Mouse (Mus musculus) adrenal gland, adult 10 weeks (tissue): ENCODE results near the gene Slc34a1. TPM values are rescaled to one million over a fixed set of nuclear protein-coding genes. Genes with fewer than 3 reads are reported as not detected.

Experiments used
- polyA plus RNA-seq: library from polyadenylated mRNA; stranded (reverse); fragments of 350-450 nt; fragmentation: Illumina TruSeq; extraction: RNeasy Lipid Tissue Mini Kit (QIAGEN cat#74804); gene quantifications from one replicate; pipeline ENCODE4 v1.2.3, GENCODE M21; 2014; ENCODE audit warnings: low read depth, low replicate concordance

The Slc34a1 gene
- not detected for polyA plus RNA-seq

GRCm38 (mm10) chr13:55398088-55398487, at the start of gene Slc34a1:
Gene Slc34a1, plus strand, starts transcription at chr13:55398187.

GRCm38 (mm10) chr13:55362453-55363060, 35.4 kb upstream of the Slc34a1 start, which contains the start of gene Lman2:
Gene Lman2, minus strand, starts transcription at chr13:55362783.

GRCm38 (mm10) chr13:55369531-55370114, 28.4 kb upstream of the Slc34a1 start, which contains the start of gene Rgs14:
Gene Rgs14, plus strand, starts transcription at chr13:55369732.

GRCm38 (mm10) chr13:55414743-55415380, 16.9 kb downstream of the Slc34a1 start, which contains the start of gene Pfn3:
Gene Pfn3, minus strand, starts transcription at chr13:55415232.

GRCm38 (mm10) chr13:55426613-55427012, 28.6 kb downstream of the Slc34a1 start, which contains the start of gene F12:
Gene F12, minus strand, starts transcription at chr13:55426793.

GRCm38 (mm10) chr13:55444937-55445315, 46.9 kb downstream of the Slc34a1 start, which contains the start of gene Grk6:
Gene Grk6, plus strand, starts transcription at chr13:55445072.

GRCm38 (mm10) chr13:55464027-55464884, 66.3 kb downstream of the Slc34a1 start, which contains the start of gene Prr7:
Gene Prr7, plus strand, starts transcription at chr13:55464267.

Other genes starting within 250 kb of the Slc34a1 start
- gene Fgfr4, start 245.5 kb upstream of the Slc34a1 start, polyA plus RNA-seq, result 0.41 TPM
- 87.9 TPM for gene Nsd1, start 188.4 kb upstream of the Slc34a1 start, polyA plus RNA-seq
- 7.9 TPM for gene Prelid1, start 77.7 kb upstream of the Slc34a1 start, polyA plus RNA-seq
- gene Rab24, start 76.2 kb upstream of the Slc34a1 start, polyA plus RNA-seq, result 10.7 TPM
- gene Mxd3, start 68.4 kb upstream of the Slc34a1 start, polyA plus RNA-seq, result not detected
- gene Lman2, start 35.4 kb upstream of the Slc34a1 start, polyA plus RNA-seq, result 45.9 TPM
- gene Rgs14, start 28.5 kb upstream of the Slc34a1 start, polyA plus RNA-seq, result not detected
- not detected for gene Pfn3, start 17.0 kb downstream of the Slc34a1 start, polyA plus RNA-seq
- gene F12, start 28.6 kb downstream of the Slc34a1 start, polyA plus RNA-seq, result not detected
- 7.3 TPM for gene Grk6, start 46.9 kb downstream of the Slc34a1 start, polyA plus RNA-seq
- gene Prr7, start 66.1 kb downstream of the Slc34a1 start, polyA plus RNA-seq, result not detected
- 1.9 TPM for gene Dbn1, start 89.9 kb downstream of the Slc34a1 start, polyA plus RNA-seq
- gene Pdlim7, start 115.5 kb downstream of the Slc34a1 start, polyA plus RNA-seq, result 0.17 TPM
- gene Dok3, start 131.1 kb downstream of the Slc34a1 start, polyA plus RNA-seq, result not detected
- 2.4 TPM for gene Ddx41, start 138.5 kb downstream of the Slc34a1 start, polyA plus RNA-seq
- gene Fam193b, start 172.9 kb downstream of the Slc34a1 start, polyA plus RNA-seq, result 4.1 TPM
- 86.5 TPM for gene Tmed9, start 175.5 kb downstream of the Slc34a1 start, polyA plus RNA-seq
- 2.7 TPM for gene B4galt7, start 201.7 kb downstream of the Slc34a1 start, polyA plus RNA-seq
- gene Caml, start 224.8 kb downstream of the Slc34a1 start, polyA plus RNA-seq, result 48.3 TPM
- gene Ddx46, start 236.8 kb downstream of the Slc34a1 start, polyA plus RNA-seq, result 69.3 TPM